Mouse (Mus musculus): ENCODE results near the gene Gm14744.

Gm14744 gene

GRCm38 (mm10) chrX:77864458-77864857, at the start of gene Gm14744:
TSS of gene Gm14744 (plus strand) at chrX:77864758.
- WGBS: 85% methylated on average over 2 of the region's 2 CpGs

DNA sequence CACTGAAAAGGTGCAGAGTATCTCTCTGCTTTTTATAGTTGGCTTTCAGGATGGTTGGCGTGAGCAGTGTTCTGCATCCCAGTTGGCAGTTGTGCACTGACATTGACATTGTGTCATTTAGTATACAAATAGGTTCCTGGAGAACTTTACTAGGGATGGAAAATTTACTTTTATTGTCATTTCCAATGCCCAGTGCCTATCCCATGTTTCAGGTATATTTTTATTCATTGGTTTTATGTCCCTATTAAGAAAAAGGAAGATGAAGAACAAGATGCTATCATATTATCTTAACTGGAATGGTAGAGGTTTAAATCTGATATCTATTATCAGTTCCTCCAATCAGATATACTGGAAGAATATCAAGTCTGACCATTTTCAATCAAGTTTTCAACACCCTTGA, 11.0 kb upstream of the Gm14744 start, which contains the start of gene Pbsn:
Gene Pbsn (minus strand): TSS at position 101 of the 400 bp plus-strand sequence.
- WGBS: 87% methylated on average over 1 of the region's 1 CpGs

DNA sequence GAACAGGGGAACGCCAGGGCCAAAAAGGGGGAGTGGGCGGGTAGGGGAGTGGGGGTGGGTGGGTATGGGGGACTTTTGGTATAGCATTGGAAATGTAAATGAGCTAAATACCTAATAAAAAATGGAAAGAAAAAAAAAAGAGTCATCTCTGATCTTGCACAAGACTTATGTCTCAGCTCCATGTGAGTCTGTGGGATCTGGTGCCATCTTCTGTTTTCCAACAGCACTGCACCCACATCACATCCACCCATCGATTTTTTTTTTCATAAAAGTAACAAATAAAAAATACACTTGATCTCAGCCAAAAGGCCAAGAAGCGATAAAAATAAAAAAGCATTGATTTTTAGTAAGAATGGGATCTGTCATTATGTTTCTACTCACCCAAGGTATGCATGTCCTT, 15.5 kb downstream of the Gm14744 start:
- 51% methylated on average over 2 of the region's 4 CpGs for WGBS
